Mouse (Mus musculus) mature B cell (primary cell): Measurements from ENCODE around the gene Dstyk.

Experiments
- in situ Hi-C: fragments of 300-500 bp; cut with MboI; formaldehyde crosslinking; loops from 2 replicates; pipeline ENCODE4 v1.14.3; 2019

Gene Dstyk

DNA sequence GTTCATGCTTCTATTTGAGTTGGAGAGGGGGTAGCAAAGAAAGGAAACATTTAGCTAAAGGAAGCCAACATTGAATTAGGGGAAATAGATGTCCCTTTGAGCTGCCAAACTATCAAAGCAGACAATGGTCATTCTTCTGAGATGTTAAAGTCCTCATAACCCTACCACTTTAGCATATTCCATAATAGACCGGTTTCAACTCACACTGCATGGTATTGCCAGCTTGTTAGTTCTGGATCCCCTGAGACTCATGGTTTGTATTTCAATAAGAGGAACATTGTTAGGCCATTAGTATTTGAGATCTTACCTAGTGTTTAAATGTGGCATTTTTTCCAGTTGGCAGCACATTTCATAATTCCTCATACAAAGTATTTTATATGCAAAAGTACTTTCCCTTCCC, 19.6 kb downstream of the Dstyk start:
- in situ Hi-C loops: no loop called here

DNA sequence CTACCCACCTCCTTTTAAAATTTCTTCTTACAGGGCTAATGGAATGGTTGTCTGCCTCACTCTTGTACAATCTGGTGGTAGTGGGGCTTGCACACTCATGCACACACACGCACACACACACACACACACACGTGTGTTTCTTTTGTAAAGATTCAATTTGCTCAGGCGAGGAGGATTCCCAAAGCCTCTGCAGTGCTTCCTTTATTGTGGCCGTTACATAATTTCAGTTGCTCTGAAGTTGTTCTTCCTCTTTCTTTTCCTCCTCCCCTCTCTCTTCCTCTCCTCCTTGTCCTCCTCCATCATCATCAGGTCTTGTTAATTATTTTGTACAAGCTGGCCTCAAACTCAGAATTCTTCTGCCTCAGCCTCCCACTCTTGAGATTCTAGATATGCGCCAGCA, 20.0 kb downstream of the Dstyk start:
- in situ Hi-C loops: no loop called here

DNA sequence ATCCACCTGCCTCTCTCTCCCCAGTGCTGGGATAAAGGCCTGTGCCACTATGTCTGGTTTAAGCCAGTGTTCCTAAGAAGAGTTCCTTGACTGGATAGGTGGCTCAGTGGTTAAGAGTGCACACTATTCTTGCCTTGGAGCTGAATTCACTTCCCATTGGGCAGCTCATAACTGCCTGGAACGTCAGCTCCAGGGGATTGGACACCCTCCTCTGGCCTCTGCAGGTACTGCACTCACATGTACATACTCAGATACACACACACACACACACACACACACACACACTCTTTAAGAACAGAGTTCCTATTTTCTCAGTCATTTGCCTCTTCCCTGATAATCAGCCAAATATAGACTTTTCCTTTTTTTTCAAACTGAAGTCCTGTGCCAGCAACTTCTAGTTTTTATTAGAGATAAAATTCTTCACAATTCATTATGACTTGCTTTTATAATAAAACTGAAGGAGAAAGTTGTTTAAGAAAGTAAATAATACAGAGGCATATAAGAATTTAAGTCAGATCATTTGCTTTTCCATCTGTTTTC, 23.6 kb downstream of the Dstyk start:
- in situ Hi-C loops: no loop called here

DNA sequence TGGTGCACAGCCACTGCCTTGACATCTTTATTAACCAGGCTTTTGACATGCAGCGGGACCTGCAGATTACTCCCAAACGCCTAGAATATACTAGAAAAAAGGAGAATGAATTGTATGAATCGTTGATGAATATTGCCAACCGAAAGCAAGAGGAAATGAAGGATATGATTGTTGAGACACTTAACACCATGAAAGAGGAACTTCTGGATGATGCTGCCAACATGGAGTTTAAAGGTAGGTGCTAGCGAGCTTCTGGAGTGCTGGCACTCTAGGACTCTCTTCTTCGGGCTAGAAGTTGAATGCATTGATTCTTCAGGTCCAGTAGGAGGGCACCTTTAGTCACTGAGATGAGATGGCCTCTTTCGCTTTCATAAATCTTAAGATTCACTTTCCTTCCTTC, 32.4 kb downstream of the Dstyk start:
- in situ Hi-C loops: no loop called here

DNA sequence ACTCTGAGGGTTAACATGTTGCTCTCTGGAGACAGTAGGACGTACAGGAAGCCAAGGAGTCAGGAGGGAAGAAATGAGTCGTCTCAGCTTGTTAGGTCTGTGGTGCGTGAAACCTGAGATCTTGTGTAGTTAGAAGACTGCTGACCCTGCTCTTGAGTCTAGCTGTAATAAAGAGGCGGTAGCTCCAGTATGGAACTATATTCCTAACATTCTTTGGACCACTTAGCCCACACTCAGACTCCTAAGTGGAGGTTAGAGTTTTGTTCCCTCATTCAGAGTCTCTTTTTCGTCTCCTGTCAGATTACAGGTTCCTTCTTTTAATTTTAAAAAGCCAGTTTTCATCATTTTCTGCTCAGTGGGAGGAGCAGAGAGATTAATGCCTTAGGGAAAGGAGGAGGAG, 47.3 kb downstream of the Dstyk start:
- in situ Hi-C loops: no loop called here

DNA sequence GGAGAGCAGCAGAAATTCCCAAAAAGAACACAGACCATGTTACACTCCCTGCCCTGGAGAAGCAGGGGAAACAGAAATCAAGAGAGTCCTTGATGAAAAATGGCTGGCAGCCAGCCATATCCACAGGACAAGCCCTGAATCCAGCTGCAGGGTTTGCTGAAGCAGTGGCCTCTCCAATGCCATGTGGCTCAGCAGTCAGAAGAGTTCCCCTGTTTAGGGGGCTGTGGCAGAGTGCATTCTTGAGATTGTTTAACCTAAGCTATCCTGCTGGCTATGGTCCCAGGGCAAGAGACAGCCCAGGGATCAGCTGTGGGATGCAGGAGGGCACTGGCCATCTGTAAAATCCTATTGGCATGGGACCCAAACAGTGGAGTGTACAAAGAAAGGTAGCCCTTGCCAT, 51.6 kb downstream of the Dstyk start:
- in situ Hi-C loops: no loop called here

DNA sequence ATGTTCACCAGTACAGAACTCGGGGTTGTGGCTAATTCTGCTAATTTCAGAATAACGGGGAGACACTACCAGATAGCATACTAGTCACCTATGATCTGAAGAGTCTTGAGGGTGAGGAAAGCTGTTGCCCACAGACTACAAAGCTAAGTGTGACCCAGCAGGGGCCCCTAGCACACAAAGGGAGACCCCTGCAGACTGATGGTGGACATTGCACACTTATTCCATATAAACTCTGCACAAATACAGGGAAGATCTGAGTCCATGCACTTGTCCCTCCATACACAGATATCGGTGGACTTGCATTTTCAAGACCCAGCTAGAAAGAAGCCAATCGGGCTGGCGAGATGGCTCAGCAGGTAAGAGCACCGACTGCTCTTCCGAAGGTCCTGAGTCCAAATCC, 52.2 kb downstream of the Dstyk start:
- in situ Hi-C loops: no loop called here

DNA sequence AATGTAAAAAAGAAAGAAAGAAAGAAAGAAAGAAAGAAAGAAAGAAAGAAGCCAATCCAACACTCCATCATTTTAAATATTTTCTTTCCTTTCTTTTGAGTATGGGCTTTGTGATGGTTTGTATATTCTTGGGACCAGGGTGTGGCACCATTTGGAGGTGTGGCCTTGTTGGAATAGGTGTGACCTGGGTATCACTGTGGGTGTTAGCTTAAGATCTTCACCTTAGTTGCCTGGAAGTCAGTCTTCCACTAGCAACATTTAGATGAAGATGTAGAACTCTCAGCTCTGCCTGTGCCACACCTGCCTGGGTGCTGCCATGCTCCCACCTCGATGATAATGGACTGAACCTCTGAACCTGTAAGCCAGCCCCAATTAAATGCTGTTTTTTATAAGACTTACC, 52.7 kb downstream of the Dstyk start:
- in situ Hi-C loops: loop anchor here (10.0 kb wide), 1 partner anchor 105 kb away; no protein-coding TSS in a partner anchor

DNA sequence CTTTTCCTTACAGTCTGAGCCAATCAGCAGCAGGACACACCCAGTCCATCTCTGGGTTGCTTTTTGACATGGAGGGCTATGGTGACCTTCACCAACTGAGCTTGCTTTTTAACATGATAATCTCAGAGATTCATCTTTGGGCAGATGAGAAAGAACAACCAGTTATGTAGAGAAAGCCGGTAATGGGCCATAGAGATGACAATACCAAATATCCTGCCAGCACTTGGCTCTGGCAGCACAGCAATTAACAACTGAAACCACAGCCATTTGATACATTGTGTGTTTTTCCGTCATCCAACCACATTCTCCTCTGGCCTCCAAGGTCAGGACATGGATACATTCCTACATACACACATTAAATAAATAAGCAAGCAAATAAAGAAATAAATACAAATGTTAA, 53.7 kb downstream of the Dstyk start:
- in situ Hi-C loops: loop anchor here (10.0 kb wide), 1 partner anchor 106 kb away; no protein-coding TSS in a partner anchor

DNA sequence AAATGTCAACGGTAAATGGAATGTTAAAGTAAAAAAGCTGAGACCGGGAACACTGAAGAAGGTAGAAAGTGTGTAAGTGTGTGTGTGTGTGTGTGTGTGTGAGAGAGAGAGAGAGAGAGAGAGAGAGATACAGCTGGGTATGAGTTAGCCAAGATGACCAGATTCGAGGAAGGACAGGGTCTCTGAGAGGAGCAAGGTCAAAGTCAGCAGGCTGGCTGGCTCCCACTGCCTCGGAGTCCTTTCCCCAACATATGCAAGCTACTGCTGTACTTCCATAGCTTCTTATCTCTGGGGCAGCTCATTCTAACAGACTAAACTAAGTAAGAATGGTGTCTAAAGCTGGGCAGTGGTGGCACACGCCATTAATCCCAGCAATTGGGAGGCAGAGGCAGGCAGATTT, 54.1 kb downstream of the Dstyk start:
- in situ Hi-C loops: loop anchor here (10.0 kb wide), 1 partner anchor 107 kb away; no protein-coding TSS in a partner anchor

DNA sequence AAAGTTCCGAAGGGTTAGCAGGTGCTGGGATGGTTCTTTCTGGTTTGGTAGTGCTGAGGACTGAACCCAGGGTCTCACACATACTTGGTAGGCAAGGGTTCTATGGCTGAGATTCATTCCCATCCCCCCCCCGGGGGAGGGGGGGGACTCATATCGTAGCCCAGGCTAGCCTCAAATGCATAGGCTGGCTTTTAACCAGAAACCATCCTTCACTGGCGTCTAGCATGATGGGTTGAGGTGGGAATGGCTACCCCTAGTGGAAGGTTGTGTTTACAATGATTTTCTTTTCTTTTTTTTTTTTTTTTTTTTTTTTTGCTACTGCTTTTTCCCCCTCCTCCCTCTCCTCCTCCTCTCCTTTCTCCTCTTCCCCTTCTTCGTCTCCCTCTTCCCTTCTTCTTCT, 55.2 kb downstream of the Dstyk start:
- in situ Hi-C loops: loop anchor here (10.0 kb wide), 1 partner anchor 108 kb away; no protein-coding TSS in a partner anchor

DNA sequence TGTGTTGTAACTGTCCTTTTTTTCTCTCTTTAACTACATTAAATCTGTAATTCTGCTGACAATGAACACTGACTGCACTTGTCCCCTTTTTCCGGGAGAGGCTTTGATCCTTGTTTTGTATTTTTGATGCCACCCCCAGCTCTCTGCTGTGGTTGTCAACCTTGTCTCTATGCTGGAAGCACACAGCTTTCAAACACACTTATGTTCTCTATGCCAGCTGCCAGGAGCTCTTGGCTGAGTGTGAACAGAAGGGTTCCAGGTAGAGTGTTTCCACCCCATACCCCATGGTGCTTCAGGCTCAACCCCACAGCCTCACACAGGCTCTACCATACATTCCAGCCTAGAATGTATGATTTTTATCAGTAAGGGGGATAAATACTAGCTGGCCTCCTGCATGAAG, 57.1 kb downstream of the Dstyk start:
- in situ Hi-C loops: loop anchor here (10.0 kb wide), 1 partner anchor 110 kb away; no protein-coding TSS in a partner anchor

DNA sequence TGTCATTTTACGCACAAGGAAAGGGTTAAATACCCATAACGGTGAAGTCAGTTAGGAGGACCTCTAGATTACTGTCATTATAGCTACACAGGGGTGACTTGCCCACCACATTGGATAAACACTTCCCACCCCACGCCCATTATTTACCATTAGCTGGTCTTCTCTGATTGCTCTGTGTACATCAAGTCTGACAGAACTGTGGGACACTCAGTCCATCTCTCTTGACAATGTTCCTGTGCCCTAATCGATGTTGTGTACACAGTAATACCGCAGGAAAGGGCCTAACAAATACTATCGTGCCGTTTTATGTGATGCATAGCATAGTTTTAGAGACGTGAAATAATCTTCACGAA, 59.2 kb downstream of the Dstyk start:
- in situ Hi-C loops: loop anchor here (10.0 kb wide), 1 partner anchor 112 kb away; no protein-coding TSS in a partner anchor

DNA sequence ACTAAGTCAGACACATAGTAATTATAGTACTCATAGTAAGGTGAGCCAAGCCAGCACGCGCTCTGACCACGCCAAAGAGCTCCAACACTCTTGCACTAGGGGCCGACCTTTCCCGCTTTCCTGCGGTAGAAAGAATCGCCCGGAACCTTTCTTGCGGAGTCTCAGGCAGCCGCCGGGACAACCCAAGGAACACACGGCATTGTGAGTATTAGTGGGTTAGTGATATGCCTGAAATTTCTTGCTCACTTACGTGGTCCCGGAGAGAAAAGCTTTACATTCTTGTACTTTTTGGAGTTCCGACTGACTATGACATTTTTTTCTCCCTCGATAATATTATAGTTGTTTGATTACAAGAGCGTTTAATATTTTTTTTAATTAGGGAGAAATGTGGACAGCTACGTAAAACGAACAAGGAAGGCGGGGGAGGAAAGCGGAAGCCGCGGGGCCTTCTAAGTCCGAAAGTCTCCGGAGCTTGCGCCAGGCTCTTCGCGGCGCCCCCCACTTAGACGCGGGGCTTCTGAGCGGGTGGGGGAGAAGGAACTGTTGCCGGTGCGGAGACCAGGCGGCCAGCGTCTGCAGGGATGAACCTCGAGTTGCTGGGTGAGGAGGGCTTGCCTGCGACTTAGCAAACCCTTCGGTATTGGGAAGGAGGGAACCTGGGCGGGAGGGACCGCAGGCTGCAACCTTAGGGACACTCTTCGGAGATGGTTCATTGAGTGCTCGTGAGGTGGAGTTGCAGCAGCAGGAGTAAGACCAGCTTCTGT, 59.8 kb downstream of the Dstyk start, which contains the start of gene Rbbp5:
Gene Rbbp5, plus strand, starts transcription at position 438 of the 764 bp plus-strand sequence.
- in situ Hi-C loops: loop anchor here (10.0 kb wide), 1 partner anchor 112 kb away; no protein-coding TSS in a partner anchor

DNA sequence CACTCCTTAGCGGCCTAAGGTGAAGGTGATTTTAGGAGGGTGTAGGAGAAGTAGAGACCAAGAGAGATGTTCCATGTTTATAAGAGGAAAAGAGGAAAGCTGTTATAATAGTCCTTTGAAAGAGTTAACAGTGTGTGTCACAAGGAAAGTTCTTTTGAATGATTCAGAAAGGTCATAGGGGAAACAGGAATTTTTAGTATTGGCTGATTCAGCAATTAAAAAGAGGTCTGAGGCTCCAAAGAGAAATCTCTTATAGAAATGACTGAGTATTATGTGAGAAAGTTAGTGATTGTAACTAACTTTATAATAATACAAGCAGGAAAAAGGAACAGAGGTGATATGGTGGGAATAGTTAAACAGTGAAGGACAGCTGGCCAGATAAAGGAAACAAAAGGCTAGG, 62.1 kb downstream of the Dstyk start:
- in situ Hi-C loops: loop anchor here (10.0 kb wide), 1 partner anchor 115 kb away; no protein-coding TSS in a partner anchor

DNA sequence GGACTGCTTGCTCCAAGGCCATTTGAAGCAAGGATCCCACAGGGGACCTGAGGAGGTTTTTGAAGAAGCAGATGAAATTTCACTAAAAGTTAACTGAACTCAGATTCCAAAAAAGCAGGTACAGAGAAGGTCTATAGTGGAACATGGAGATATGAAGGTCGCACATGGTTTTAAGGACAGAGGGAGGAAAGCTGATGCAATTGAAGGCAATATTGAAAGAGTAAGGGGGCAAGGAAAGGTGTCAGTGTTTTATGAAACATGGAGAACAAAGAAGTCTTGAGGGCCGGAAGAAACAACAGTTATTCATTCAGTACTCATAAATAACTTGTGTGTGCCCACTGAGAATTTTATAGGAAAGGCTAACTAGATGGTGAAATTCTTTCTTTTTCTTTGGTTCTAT, 64.3 kb downstream of the Dstyk start:
- in situ Hi-C loops: no loop called here

DNA sequence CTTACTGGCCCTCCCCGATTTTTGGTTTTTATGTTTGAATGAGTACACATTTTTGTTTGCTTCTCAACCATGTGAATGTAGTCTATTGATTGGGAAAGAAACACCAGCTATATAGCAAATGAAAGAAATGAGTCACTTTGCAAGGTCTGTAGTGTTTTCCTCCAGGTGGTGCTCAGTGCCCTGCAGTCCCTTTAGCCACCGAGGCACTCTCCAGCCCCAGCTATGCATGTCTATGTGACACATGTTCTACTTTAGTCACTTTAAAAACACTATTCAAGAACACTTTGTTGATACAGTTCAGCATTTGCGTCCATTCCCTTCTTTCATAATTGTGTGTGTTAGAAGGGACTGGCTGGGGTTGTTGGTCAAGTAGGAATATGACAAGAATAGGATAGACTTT, 65.9 kb downstream of the Dstyk start:
- in situ Hi-C loops: no loop called here

DNA sequence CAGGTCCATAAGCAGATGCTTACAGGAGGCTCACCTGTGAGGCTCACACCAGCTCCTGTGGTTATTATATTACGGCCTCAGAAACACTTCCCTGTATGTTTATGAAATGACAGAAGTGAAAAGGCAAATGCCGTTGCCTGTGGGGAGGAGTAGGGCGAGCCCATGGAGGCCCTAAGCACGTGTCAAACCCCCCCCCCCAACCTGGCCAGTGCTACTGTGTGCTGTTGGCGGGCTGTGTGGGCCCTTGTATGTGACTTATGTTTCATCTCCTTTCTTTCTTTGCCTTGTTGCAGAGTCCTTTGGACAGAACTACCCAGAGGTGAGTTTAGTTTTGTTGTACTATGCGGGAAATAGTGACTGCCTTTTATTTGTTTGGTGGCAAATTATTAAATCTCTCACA, 66.4 kb downstream of the Dstyk start:
- in situ Hi-C loops: no loop called here

DNA sequence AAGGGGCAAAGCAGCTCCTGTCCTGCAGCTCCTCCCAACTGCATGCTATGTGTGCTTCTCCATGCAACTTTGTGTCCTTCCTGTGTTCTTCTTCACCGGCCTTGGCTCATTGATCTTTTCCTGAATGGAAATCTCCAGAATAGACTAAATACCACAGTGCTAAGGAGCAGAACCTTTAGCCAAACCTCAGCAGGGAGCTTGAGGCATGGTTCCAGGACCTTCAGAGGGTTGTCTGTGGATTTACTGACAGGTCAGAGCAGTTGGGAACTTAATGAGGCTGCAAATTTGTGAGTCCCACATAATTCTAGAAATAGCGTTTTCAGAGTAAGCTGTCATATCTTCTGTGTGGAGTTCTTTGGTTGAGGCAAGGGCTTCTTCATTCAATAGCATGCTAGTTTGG, 83.2 kb downstream of the Dstyk start:
- in situ Hi-C loops: no loop called here

DNA sequence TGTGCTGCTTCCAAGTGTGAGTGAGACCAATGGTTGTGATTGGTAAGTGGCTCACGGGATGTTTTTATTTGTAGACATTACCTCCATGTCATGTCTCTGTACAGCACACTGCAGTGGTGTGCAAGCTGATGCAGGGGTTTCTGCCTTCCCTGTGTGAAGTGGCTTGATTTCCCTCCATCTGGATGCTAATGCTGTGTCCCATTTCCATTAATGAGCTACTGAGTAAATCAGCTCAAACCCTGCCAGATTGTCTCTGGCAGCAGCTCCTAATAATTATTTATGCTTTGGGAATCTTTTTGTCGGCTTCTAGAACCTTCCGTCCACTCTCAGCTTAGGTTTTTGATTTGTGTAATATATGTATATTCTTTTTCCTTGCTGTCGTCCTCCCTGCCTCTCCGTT, 87.8 kb downstream of the Dstyk start:
- in situ Hi-C loops: no loop called here

DNA sequence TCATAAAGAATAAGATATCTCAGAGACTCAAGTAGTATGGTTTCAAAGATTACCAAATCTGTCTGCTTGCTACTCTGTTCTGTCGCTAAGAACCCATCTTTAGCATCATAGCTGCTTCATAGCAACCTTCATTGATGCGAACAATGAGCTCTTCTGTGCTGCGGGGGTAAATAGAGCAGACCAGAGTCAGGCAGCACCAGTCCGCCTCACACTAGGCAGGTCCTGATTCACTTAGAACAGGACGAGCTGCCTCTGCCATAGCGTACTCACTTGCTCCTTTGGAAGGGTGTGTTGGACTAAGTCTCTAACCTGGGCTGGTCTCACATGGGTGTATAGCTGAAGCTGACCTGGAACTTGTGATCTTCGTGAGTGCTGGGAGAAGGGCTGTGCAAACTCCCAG, 88.7 kb downstream of the Dstyk start, which contains the start of gene Tmem81:
Gene Tmem81, plus strand, starts transcription at position 173 of the 400 bp plus-strand sequence.
- in situ Hi-C loops: no loop called here

DNA sequence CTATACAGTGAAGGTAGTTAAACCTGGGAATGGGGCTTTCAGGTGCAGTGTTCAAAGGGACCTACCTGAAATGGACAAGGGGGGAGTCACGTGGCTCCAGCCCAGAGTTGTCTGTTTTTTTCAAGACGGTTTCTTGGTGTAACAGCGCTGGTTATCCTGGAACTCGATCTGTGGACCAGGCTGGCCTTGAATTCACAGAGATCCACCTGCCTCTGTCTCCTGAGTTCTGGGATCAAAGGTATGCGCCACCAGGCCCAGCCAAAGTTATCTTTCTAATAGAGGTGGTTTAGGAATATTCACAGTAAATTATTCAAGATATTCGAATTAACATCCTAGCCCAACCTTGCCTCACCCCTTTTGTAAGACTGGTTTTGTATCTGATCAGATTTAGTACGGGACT, 89.3 kb downstream of the Dstyk start:
- in situ Hi-C loops: no loop called here

DNA sequence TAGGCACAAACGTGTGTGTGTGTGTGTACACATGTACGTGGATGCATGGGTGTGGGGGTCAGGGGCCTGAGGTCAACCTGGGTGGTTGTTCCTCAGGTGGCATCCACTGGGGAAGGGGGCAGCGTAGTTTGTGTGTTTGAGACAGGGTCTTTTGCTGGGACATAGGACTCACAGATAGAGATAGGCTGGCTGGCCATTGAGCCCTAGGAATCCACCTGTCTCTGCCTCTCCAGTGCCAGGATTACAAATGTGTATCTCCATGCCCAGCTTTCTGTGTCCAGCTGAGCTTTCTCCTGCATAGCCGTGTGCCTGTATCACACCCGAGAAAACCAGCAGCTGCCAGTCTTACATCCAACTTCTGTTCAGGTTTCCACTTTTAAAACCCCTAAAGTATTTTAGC, 92.4 kb downstream of the Dstyk start:
- in situ Hi-C loops: no loop called here
